Comparison of ENCODE assay signal across 8 mouse cellular contexts in the genomic region with DNA sequence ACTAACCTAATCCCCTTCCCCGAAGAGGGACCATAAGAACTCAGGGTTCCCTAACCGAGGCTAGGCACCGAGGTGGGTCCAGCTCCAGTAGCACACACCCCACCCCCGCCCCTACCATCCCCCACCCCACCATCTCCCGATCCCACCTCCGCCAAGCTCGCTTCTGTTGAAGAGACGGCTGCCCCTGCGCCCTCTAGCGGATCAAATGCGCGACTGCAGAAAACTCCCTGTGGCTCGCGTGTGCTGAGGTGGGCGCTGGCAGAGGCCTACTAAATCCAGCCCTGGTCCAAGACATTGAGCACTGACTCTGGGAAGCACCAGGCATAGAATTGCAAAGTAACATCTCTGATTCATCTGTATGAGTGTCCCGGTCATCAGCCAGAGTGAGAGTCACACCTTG. TPM values are rescaled to one million over a fixed set of nuclear protein-coding genes. Genes with fewer than 3 reads are reported as not detected.
A peak's percentile ranks its signal among the peaks of the same experiment; 100 is the strongest.
DNase-seq lines count a peak whose midpoint lies in the region; ATAC-seq lines count a peak whose summit lies in the region.

No protein-coding gene starts in this region.

- WGBS in forebrain, embryonic 15.5 days, result 2% methylated on average over 16 of the region's 16 CpGs

- no peak overlapping the region for H3K4me3 ChIP-seq in forebrain, embryonic 15.5 days

- peak; percentile 20 for ATAC-seq in forebrain, embryonic 15.5 days (replicated peaks)

- no peak overlapping the region for H3K9ac ChIP-seq in forebrain, embryonic 15.5 days (replicated peaks)

- H3K36me3 ChIP-seq in forebrain, embryonic 15.5 days, result no peaks in the 10 kb centered on the region

- H3K27me3 ChIP-seq in forebrain, embryonic 15.5 days, result peaks cover 12% of the 10 kb centered on the region

- peak; percentile 13 to 53 for DNase-seq in urinary bladder, adult 18-20 months (ENCODE audit: low spot score in 2 of 2)
- DNase-seq in urinary bladder, postnatal 10 days (ENCODE audit: low spot score), result no peak
- DNase-seq in cerebellum, adult 11-12 months, result peak; percentile 17
- DNase-seq in induced T-regulatory cell, adult 2 months (ENCODE audit: low read depth), result peak; percentile 83
- peak; percentile 83 for DNase-seq in lung, postnatal 10 days
- DNase-seq in retina, postnatal 1 day, result peak; percentile 83
- DNase-seq in urinary bladder, postnatal 36 days (ENCODE audit: low spot score in 2 of 2), result peak; percentile 29 to 32

- H3K9me3 ChIP-seq in forebrain, embryonic 15.5 days, result no peaks in the 10 kb centered on the region

- H3K4me1 ChIP-seq in forebrain, embryonic 15.5 days, result peaks cover 43% of the 10 kb centered on the region

- H3K27ac ChIP-seq in forebrain, embryonic 15.5 days (replicated peaks), result no peak overlapping the region

- H3K4me2 ChIP-seq in forebrain, embryonic 15.5 days (replicated peaks), result peak overlapping the region; percentile 90

RNA-seq across cellular contexts. Expression of a gene that starts 1.5 kb away (rescaled TPM):
- polyA plus RNA-seq in forebrain, embryonic 15.5 days (2015; fragmentation: Nextera tagmentation; extraction: Ambion mirVana), result 6.2 and 6.8 TPM in 2 replicates

RNA-seq across cellular contexts. Expression of a gene that starts 53.2 kb away (rescaled TPM):
- 77.9 and 85.9 TPM in 2 replicates for polyA plus RNA-seq in forebrain, embryonic 15.5 days (2015; fragmentation: Nextera tagmentation; extraction: Ambion mirVana)
